Mouse (Mus musculus): ENCODE data around the gene Traf5.

Traf5 gene

DNA sequence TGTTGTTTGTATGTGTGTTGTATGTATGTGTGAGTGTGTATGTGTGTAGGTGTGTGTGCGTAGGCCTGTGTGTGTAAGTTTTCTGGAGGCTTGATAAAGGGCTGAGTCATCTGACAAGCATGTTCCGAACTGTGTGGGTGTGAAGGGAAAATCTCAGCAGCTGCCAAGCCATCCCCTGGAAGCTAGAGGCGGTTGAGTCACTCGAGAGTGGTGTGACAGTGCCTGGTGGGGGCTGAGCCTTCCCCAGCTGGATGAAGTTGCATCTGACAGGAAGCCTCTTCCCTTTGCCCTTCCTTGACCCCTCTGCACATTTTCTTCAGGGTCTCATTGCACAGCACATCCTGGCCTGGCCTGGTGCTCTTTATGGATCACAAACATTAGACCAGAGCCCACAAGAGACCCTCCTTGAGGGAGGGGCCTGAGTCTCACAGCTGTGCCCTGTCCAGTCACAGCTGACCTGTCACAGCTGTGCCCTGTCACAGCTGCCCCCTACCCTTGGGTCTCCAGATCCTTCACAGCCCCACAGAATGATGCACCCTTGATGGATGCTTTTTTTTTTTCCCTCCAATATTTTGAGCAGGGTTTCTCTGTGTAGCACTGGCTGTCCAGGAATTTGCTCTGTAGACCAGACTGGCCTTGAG lies 30.6 kb downstream of the Traf5 start:
- no peak for DNase-seq

DNA sequence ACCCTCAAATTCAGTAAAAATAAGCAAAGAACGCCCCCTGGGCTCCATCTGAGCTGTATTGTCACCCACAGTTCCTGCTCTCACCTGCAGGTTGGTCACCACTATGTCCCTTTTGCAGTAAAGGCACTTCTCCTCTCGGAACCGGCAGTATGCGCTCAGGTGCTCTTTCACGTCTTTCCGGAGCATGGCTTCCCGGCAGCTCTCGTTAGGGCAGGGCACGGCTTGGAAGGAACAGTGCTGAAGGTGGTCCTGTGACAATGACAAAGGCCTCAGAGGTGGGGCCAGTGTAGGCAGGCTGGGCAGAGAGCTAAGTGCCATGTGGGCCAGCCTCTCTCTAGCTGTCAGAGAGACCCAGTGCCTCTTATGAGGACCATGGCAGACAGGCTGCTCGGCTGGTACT lies 33.4 kb downstream of the Traf5 start:
- DNase-seq = no peak

DNA sequence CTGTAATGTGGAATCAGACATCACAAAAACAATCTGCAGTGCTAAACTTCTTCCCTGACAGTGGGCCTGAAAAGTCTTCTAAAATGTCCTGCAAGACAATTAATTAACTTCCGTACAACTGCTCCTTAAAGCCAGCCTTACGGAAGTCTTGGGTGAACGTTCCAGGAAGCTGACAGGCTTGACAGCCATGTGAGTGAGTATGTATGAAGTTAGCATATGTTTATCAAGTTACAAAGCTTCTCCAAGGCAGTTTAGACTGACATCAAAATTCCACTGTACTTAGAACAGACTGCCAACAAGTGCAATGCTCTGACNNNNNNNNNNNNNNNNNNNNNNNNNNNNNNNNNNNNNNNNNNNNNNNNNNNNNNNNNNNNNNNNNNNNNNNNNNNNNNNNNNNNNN lies 38.6 kb downstream of the Traf5 start:
- no peak for DNase-seq

DNA sequence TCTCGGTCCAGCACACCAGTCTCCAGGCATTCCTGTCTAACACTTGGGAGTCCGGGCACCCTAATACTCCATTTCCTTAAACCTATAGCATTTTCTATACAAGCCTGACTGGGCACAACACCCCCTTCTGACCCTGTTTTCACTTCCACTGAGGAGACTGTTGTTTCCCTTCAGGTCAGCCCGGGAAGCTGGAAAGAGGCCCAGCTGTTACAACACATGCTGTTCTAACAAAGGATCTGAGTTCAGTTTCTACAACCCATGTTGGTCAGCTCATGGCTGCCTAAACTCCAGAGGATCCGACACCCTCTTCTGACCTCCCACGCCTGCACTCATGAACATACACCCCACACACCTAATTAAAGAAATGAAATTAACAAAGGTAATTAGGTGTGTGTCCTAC lies 39.4 kb downstream of the Traf5 start:
- DNase-seq = no peak

DNA sequence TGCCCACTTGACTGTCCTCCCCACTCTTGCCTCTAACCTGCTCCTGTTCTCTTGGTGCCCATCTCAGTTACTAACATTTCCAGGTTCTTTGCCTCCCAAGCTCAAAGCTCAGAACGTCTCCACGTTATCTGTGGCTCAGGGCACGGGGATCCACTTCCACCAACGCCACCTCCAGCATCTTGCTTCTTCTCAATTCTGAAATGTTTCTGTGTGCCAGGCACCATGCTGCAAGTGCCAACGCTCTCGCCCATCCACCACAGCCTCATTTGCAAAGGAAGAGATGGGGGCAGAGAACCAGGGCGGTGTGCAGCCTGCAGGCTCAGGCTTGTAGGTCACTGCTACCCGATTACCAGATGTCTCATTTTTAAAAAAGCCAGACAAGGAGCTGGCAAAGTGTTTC lies 39.9 kb downstream of the Traf5 start:
- DNase-seq = no peak

DNA sequence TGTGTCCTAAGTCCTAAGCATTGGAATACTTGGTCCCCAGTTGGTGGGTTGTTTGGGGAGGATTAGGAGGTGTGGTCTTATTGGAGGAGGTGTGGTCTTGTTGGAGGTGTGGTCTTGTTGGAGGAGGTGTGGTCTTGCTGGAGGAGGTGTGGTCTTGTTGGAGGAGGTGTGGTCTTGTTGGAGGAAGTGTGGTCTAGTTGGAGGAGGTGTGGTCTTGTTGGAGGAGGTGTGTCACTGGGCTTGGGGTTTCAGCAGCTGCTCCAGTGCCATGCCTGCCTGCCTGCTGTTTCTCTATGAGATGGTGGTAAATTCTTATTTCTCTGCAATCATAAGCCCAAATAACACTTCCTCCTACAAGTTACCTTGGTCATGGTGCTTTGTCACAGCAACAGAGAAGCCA lies 93.3 kb downstream of the Traf5 start:
- DNase-seq = no peak

DNA sequence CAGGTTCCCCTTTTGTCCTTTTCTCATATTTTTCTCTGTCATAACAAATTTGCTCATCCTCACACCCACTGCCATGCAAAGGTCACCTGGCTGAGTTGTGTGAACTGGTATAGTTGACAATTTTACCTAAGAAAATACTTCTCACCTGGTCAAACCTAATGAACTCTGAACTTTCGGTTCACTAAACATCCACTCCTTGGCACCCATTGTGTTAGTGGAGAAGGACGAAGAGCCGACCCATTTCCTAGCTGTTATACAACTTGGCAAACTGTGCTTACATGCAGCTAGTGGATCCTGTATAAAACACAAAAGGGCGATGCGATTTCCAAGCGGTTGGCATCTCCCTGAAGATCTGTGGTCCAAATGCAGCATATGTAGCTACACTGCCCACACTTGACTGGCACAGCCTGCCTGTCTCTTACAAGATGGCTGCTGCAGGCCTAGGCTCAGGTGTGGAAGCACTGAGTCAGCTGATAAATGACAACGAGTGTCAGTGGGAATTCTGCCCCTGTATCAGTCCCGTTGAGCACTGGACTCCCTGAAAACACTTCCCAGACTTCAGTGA lies 95.7 kb downstream of the Traf5 start:
- DNase-seq = no peak

DNA sequence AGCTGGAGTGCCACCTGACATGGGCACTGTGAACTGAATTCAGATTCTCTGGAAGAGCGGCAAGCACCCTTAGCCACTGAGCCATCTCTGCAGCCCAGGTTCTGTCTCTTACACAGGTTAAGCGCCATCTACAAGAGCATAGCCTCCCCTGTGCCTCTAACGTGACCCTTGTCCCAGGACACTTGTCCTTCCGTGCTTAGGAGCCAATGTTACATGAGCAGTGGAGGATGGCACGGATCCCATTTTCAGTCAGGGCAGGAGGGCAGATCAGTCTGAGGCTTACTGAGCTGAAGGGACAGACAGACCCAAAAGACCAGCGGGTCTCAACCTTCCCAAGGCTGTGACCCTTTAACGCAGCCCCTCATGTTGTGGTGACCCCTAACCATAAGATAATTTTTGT lies 96.4 kb downstream of the Traf5 start:
- no peak for DNase-seq

DNA sequence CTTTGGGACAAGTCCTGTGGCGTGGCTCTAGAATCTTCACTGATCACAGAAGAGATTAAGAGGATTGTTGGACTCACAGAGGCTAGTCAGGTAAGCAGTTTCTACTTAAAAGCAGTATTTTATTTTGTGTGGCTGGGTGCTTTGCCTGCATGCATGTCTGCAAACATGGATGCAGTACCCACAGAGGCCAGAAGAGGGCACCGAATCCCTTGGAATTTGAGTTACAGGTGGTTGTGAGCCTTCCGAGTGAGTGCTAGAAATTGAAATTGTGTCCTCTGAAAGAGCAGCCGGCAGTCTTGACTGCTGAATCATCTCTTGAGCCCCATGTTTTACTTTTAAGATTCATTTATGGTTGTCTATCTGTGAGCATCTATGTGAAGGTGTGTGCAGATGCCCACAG lies 96.9 kb downstream of the Traf5 start:
- DNase-seq = peak; percentile 12

DNA sequence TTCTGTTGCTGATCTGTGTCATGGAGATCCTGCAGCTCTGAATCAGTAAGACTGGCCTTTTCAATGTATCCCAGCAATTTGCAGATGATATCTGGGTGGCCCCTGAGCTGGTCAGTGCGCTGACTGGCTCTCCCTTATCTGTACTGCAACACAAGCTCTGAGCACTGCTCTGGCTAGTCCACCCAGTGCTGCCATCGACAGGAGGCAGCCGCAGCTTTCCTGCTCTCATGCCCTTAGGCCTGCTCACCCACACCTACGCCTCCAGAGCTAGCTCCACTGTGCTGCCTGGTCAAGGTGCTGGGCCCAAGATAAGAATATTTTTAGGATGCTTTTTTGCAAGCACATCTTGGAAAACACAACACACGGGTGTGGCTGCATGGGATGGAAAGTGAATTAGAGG lies 97.9 kb downstream of the Traf5 start:
- no peak for DNase-seq

DNA sequence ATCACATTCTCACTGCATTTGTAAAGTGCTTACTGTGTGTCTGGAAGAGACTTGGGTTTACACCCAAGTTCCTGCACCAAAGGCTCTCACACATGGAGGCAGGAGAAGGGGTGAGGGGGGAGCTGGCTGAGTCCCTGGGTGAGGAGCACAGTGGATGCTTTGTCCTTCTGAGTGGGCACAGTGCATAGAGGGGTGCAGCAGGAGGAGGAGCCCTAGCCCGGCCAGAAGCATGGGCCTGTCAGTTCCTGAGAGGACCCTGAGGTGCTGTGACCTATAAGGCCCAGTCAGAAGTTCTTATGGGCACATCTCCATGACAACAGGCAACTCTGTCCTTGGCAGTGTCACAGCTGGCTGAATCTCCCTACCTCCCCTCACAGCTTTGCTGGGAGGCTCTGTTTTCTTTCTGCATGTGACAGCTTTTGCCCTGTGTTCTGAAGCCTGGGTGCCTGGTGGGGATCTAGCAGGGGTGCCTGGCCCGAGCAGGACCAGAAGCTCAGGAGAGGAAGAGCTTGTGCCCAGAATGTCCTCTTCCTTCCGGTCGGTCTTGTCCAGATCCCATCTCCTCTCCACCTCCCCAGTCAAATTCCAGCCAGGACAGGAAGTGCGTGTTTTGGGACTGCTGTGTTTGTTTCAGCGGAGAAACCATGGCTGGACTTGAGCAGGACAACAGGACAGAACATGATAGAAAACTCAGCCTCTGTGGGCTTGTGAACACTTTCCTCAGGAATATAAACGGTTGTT lies 100.1 kb downstream of the Traf5 start:
- no peak for DNase-seq

DNA sequence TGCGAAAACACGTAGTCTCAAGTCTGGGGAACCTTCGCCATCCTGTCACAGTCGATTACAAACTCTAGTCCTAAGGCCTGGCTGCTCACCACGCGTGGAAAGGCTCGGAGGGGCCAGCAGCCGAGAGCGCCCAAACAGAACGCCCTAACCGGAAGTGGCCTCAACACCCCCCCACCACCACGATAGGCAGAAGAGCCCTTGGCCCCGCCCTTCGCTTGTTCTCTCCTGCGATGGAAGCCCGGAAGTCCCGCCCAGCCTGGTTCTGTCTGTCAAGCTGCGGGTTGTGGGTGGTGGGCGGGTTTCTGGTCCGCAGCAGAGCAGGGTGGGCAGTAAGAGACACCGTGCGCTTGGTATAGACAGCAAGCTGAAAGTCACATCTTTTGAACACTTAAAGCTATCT lies 102.4 kb downstream of the Traf5 start:
- DNase-seq = peak; percentile 92

DNA sequence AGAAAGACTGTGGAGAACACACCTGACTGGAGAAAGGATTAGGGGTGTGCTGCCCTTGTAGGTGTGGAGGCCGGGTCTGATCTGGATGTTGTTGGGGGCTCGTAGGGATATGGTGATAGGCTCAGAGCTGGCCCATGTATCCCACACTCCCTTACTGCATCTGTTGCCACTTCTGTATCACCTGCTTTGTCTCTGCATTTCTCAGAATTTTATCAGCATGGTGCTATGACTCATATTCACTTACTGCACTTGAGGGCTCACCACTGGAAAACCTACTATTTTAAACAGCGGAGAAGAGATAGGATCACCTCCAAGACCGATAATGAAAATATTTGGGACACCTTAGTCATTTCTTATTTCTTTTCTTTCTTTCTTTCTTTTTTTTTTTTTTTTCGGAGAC lies 103.3 kb downstream of the Traf5 start:
- no peak for DNase-seq

DNA sequence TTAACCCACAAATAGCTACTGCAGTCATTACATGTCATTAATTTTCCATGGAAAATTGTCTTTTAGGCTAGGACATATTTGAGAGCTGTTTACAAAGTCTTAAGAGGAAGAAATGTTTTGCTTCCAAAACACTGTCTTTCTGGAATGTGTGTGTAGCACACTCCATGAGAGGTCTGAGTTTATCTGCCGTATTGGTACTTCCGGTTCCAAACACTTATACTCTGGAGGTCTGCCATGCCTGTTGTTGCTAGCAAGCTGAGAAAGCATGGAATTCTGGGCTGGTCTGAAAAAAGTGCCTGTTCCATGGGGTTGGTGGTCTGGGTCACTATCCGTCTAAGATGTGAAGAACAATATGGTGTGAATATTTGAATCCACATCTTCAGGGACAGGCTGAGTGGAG lies 103.7 kb downstream of the Traf5 start:
- DNase-seq = no peak

DNA sequence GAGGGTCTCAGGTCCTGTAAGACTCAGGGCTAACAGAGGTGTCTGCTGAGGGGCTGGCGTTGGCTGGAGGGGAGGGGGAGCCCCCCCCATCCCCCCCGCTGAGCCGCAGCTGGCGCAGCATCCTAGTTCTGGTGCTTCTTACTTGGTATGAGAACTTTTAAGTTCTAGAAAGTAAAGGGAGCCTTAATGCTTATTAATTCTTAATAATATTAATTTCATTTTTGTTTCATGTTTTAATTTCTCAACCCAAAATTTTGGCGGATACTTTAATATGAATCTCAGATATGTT lies 104.9 kb downstream of the Traf5 start:
- DNase-seq = no peak

DNA sequence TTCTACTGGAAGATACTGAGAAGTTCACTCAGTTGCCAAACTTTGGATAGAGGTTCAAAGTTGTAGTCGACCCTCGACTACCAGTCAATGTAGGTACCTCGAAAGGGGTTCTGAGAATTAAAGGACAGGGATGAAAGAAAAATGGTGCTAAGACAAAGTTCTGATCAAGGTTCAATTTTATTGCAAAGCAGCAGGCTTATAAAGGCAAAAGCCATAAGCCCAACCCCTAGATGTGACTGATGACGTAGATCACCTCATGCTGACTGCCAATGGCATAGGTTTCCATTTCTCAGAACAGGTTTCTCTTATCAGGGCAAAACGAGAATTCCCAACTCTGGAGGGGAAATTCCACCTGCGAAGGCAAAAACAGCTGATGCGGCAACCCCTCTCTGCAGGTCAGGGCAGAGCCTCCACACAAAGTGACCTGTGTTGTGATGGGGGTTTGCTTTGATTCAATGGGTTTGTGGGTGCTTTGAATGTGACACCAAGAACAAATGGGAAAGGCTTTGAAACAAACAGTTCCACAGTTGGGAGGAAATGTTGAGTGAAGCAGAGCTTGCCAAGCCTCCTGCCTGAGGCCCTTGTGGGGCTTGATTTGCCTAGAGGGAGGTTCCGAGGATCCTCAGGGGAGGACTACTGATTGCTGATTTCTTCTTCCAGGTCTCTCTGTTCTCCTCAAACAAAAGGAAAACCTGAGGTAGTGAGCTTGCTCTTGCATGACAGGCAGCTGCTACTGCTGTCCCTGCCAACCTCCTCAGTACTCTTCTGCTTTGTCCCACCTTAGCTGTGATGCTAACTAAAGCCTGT lies 105.5 kb downstream of the Traf5 start:
- DNase-seq = no peak

DNA sequence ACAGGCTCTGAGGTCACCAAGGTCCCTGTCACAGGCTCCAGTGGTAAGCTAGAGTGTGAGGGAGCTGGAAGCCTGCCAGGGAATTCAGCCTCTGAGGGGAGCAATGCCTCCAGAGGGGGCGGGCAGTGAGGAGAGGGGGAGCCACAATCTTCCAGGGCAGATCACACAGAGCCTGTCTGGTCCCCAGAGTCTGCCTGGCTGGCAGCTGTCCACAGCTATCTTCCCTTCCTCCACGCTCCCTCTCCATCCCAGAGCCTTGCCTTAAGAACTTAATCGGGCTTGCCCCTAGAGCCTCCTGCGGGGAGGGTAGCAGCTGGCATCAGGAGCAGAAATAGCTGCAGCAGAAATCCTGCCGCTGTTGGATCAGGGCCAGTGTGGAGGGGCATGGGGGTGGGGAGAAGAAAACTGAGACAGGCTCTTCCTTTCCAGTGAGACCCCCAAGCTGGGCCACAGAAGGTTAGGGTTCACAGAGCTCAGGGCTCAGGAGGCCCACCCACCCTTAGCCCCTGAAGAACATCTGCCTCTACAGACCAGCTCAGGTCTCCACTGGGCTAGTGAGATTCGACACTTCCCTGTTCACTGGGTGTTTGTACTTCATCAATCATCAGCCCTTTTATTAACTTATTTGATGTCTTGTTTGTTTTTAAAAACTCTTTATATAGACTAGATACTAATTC lies 110.8 kb downstream of the Traf5 start:
- no peak for DNase-seq

DNA sequence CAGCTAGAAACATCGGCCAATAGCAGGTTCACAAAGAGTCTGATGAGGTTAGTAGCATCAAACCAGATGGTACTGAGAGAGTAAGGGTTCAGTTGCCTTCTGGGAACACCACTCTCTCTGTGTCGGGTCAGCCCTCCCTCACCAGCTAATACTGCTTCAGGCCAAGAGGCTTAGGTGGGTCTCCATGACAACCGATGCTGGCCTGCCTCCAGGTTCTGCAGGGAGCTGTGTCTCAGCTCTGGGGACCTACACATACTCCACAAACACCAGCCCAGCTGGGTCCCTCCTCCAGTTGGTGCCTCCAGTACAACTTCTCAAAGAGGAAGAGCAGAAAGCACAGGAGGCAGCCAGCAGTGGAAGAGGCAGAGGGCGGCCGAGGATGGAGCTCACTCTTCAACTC lies 115.2 kb downstream of the Traf5 start, which contains the start of gene Rd3:
TSS of gene Rd3 (plus strand) at position 184 of the 400 bp plus-strand sequence.
- DNase-seq = no peak

DNA sequence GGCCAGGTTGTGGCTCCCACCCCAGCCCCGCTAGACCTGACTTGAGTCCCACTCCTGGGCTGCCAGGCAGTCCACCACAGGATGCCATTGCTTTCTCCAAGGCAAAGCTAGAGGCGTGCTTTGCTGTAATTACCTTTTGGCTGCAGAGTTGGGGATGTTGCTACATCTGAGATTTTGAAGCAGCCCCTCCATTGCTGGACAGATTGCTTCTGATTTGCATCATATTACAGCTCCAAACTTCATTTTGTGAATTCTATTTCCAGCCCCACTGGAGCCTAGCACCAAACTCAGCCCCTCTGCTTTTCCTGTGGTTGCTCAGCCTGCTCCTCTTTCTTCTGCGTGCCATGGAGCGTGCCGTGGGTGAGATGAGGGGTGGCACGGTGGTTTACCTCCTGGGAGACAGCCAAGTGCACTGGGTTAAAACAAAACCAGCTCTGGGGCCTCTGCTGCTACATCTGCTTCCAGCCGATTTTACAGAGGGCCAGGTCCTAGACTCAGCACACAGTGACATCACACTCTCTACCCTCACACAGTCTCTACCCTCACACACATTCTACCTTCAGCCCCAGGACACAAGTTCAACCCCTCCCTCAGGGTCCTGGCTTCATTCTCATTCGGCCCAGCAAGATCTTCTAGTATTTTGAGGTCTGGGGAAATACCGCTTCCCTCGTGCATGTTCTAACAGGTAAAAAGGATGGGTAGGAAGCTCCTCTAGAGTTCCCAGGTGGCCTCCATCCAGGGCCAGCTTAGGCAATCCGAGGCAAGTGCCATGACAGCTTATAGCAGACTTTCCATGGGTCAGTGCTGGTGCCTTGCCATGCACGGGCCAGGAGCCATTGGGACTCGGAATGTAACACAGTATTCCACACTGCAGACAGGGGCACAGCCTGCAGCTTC lies 117.6 kb downstream of the Traf5 start:
- DNase-seq = no peak

DNA sequence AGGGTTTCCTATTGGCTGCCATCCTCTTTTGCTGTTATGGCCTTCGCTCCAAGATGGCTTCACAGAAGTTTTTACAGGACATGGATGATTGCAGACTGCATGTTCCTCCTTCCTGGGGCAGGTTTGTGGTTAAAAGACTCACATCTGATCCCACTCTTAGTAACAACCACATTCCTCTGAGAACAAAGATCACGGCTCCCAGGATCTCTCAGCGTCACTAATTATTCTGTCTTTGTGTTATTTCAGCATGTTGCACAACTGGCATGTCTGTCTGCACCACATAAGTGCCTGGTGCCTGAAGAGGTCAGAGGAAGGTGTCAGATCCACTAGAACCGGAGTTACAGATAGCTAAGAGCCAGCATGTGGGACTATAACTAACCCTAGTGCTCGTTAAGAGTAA lies 122.4 kb downstream of the Traf5 start:
- DNase-seq = no peak

DNA sequence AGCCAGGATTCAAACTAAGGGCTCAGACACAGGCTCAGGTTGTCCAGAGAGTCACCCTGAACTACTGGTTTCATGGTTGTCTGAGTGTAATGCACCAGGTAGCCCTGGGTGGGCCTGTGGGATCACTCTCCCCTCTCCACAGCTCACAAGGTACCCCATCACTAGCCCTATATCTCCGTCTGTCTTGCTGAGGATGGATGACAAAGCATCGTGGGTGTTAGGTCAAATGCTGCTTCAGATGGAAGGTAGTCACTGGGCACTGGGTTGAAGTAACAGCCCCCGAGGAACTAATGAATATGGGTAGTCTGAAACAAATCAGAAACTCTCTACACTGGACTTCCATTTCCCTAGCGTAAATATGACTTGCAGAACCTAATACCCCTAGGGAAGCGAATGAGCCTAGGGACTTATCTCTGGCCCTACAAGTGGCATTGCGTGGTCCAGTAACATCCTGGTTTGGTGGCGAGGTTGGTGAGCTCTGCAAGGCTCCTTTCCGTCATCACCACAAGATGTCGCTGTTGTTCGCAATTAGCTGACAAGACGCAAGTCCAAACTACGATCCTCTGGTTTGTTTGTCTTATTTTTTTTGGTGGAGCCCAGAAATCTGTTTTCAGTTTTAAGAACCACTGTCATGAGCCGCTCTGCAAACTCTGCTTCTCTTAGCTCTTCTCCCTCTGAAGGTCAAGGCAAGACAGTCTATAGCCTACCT lies 127.4 kb downstream of the Traf5 start:
- DNase-seq = peak; percentile 59

All from cerebellum, adult 11 months (tissue).